16 mouse cellular contexts compared by ENCODE assay signal in the genomic region with DNA sequence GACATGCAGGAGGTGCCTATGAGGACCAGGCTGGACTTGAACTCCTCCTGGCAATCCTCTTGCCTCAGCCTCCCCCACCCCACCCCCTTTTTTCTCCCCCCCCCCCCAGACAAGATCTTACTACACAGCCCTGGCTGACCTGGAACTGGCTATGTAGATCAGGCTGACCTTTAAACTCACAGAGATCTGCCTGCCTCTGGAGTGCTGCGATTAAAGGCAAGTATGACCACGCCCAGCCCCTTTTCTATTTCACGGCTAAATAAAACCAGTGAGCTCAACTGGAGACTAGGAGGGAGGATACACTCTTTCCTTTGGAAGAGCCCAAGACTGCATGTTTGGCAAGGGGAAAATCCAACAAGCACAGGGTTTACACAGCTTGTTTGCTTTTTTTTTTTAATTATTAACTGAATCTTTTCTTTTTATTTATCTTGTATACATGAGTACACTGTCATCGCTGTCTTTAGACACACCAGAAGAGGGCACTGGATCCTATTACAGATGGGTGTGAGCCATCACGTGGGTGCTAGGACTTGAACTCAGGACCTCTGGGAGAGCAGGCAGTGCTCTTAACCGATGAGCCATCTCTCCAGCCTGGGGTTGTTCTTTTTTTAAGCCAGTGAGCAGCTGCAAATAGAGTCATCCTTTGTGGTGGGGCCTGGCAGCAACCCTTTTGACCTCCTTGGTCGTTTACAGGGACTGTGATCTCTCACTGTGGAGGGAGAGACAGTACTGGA. TPM values are rescaled to one million over a fixed set of nuclear protein-coding genes. Genes with fewer than 3 reads are reported as not detected.
DNase-seq lines count a peak whose midpoint lies in the region; ATAC-seq lines count a peak whose summit lies in the region.
"Had no signal": no experiment of that assay in that cellular context is flagged by ENCODE, and none has a peak within 500 bp of the region (broad histone marks: within the 10 kb centered on the region; RNA-seq: fewer than 3 reads in every experiment).

No protein-coding gene starts in this region.

- WGBS in liver, embryonic 11.5 days = 58% methylated on average over 7 of the region's 7 CpGs

- H3K36me3 ChIP-seq in liver, embryonic 11.5 days (ENCODE audit: control insufficient read depth, insufficient read depth, low read length) = peaks cover 2% of the 10 kb centered on the region; the same call in 1 of the 2 replicates

- no peak overlapping the region for H3K4me3 ChIP-seq in liver, embryonic 11.5 days (ENCODE audit: low read depth, low read length)
- H3K4me3 ChIP-seq: limb, embryonic 13.5 days had no signal

- ATAC-seq in liver, embryonic 11.5 days (replicated peaks; ENCODE audit: low FRiP score) = peak; percentile 82

- H3K27ac ChIP-seq in liver, embryonic 11.5 days (ENCODE audit: low read depth, low read length) = peak overlapping the region; percentile 52; the same call in 1 of the 2 replicates
- H3K27ac ChIP-seq: kidney, postnatal 0 days; limb, embryonic 13.5 days had no signal

- peaks cover 25% of the 10 kb centered on the region for H3K4me1 ChIP-seq in liver, embryonic 11.5 days (replicated peaks; ENCODE audit: control insufficient read depth, insufficient read depth, low read length)

- H3K9ac ChIP-seq in liver, embryonic 11.5 days (ENCODE audit: low read depth, low read length) = no peak overlapping the region; the same call in 1 of the 2 replicates
- H3K9ac ChIP-seq: limb, embryonic 13.5 days had no signal

- H3K4me2 ChIP-seq in liver, embryonic 11.5 days = 0 out of 2 replicates have a peak overlapping the region, but pooled peaks have one; percentile 4
- H3K4me2 ChIP-seq: limb, embryonic 13.5 days had no signal

- peak; percentile 17 for DNase-seq in spleen, adult 12 weeks (ENCODE audit: low spot score)
- no peak for DNase-seq in spleen, adult 18-20 months
- peak; percentile 64 for DNase-seq in c-Kit-positive CD71-positive TER-119-positive erythroid progenitor cells, embryonic 14.5 days (ENCODE audit: low spot score)
- DNase-seq in liver, embryonic 11.5 days (ENCODE audit: low spot score) = no peak
- peak; percentile 52 for DNase-seq in yolk sac, embryonic 10.5 days (ENCODE audit: low spot score)
- DNase-seq in cerebellum, adult 9-10 months = no peak
- DNase-seq in layer of hippocampus, postnatal 25 days (ENCODE audit: extremely low spot score in 1 of 2, low spot score in 1 of 2) = no peak
- DNase-seq in left cerebral cortex, adult 9 months (ENCODE audit: low spot score in 2 of 2) = no peak

- no peaks in the 10 kb centered on the region for H3K9me3 ChIP-seq in liver, embryonic 11.5 days (ENCODE audit: control insufficient read depth, low read length)
- H3K9me3 ChIP-seq: limb, embryonic 13.5 days had no signal

- H3K27me3 ChIP-seq in liver, embryonic 11.5 days (replicated peaks; ENCODE audit: control insufficient read depth, insufficient read depth, low read length) = no peaks in the 10 kb centered on the region
- H3K27me3 ChIP-seq: limb, embryonic 13.5 days had no signal

RNA-seq across cellular contexts. Expression of a gene that starts 4.9 kb away (rescaled TPM):
- polyA plus RNA-seq in liver, embryonic 11.5 days (2014; fragmentation: Nextera tagmentation; extraction: Ambion mirVana) = 36.2 and 41.6 TPM in 2 replicates
- 1 to 10 TPM; 2.8 to 3.3 TPM for total RNA-seq in layer of hippocampus, postnatal 25 days (2021)

RNA-seq across cellular contexts. Expression of a gene that starts 27.5 kb away (rescaled TPM):
- polyA plus RNA-seq in liver, embryonic 11.5 days (2014; fragmentation: Nextera tagmentation; extraction: Ambion mirVana) = not detected in 2 replicates
- not detected for total RNA-seq in layer of hippocampus, postnatal 25 days (2021)
- total RNA-seq: adrenal gland, adult 18-20 months; left cerebral cortex, adult 8-10 months; megakaryocyte, adult 5-6 weeks had no signal
- polyA plus RNA-seq: embryonic facial prominence, embryonic 11.5 days; hindbrain, embryonic 11.5 days; midbrain, embryonic 14.5 days had no signal

RNA-seq across cellular contexts. Expression of a gene that starts 39.7 kb away (rescaled TPM):
- polyA plus RNA-seq in liver, embryonic 11.5 days (2014; fragmentation: Nextera tagmentation; extraction: Ambion mirVana) = not detected in 2 replicates
- under 1 TPM in 1 of 2 experiments, not detected in 1; 0.05 TPM for total RNA-seq in layer of hippocampus, postnatal 25 days (2021)
- polyA plus RNA-seq: midbrain, embryonic 14.5 days had no signal

Comparison
In these comparisons a context has a peak if more than half of its experiments do, and no peak if none do; other contexts are left out.
1. DNase-seq: peak in spleen, adult 12 weeks (single experiment), c-Kit-positive CD71-positive TER-119-positive erythroid progenitor cells, embryonic 14.5 days (single experiment) and yolk sac, embryonic 10.5 days (single experiment); none in spleen, adult 18-20 months (0 of 2), liver, embryonic 11.5 days (single experiment), cerebellum, adult 9-10 months (single experiment), layer of hippocampus, postnatal 25 days (0 of 2) and left cerebral cortex, adult 9 months (0 of 2).